Mouse (Mus musculus): Measurements from ENCODE around the gene Pdlim1.
A peak's percentile ranks its signal among the peaks of the same experiment; 100 is the strongest.

The Pdlim1 gene

GRCm38 (mm10) chr19:40271308-40271892, at the start of gene Pdlim1:
Gene Pdlim1 (minus strand): TSS chr19:40271842.
- DNase-seq, result peak; percentile 33

DNA sequence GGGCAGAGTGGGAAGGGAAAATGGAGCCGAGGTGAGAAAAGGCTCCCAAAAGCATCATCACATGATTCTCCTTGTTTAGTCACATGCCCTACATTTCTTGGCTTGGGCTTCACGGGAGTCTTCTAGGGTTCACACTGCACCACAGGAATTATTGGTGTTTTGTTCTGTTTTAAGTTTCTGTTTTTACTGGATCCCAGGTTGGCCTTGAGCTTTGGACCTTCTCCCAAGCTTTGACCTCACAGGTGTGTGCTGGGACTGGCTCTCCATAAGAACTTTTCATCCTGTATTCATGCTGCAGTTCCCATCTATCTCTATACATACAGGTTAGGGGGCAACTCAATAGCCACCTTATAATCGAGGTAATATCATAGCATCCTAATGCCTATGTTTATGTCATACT, 47.6 kb upstream of the Pdlim1 start:
- no peak for DNase-seq

DNA sequence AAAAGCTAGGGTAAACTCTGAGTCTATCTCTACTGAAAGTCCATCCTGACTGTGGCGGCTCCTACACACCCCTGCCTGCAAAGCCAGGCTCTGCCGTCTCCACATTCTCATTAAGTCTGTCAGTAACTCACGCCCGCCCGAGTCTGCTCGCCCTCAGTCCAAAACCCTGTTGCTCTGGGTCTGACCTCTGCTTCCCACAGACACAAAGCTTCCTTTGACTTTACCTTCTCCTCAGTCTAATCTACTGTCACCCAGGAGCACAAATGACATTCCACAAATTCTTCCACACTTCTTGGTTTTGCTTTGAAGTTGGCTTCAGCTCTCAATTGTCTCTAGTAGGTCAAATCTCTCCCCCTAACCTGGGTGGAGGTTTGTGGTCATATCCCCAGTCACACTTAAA, 46.9 kb upstream of the Pdlim1 start:
- no peak for DNase-seq

- no peak for DNase-seq
Observed at GRCm38 (mm10) chr19:40317001-40317400, 45.4 kb upstream of the Pdlim1 start.

- no peak for DNase-seq
Observed at GRCm38 (mm10) chr19:40314252-40314651, 42.6 kb upstream of the Pdlim1 start.

DNA sequence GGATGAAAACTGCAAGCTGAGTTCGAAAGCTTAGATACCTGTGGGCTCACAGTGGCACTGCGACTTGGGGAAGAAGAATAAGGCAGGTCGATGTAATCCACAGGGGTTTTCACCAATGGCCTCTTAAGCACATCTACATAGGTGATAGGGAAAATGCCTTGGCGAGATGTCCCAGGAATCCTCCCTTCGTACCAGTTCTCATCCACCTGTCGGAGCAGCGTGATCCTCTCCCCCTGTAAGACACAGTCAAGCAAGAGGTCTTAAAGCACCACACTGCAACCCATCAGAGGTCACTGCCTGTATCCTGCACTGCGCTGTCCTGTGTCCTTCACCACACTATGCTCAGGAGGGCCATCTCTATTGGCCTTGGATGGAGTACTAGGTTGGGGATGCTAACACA, 40.0 kb upstream of the Pdlim1 start:
- DNase-seq, result no peak

DNA sequence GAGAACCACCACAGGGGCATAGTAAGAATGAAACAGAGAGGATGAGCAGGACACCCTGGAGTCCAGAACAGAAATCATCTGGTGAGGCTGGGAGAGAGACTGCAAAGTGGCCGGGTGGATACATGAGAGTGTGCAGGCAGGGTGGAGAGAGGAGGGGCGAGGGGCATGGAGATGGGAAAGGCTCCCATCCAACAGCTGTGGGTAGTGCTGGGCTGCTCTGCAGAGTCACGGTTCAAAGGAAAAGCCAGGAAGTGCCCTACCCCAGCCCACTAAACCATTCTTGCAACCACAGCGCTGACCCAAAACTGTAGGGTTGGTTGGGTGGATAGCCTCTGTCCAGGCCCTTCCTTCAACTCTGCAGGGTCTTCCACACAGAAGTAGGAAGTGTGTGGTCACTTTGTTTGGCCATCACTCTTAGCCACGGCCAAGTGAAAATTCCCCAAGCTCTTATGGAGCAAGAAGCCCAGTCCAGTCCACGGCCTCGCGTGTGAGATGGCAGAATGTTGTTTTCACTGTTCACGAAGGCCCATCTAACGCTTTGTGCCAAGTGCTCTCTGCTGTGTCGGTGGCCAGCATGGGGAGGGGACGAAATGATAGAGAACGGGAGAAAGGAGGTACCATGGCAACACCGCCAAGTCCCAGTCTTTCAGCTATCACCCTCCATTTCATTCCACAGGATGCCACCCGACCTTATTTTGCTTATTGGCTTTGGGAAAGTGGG, 38.9 kb upstream of the Pdlim1 start:
- no peak for DNase-seq

- no peak for DNase-seq
Observed at GRCm38 (mm10) chr19:40309911-40310310, 38.3 kb upstream of the Pdlim1 start.

DNA sequence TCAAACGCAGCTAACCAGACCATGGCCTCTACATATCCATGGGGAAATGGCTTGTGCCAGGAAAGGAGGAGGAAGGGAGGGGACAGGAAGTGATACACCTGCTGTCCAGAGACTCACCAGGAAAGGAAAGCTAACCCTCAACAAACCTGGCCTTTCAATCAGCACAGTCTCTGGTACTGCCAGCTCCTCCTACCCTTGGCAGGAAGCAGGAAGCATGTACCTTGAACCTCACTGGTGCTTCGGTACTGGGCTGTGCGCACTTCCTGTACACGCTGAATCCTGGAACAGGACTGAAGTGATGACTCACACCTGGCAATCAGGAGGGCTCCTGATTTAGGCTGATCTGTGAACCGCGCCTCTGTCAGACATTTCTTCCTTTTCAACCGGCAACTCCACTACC, 35.9 kb upstream of the Pdlim1 start:
- no peak for DNase-seq

DNA sequence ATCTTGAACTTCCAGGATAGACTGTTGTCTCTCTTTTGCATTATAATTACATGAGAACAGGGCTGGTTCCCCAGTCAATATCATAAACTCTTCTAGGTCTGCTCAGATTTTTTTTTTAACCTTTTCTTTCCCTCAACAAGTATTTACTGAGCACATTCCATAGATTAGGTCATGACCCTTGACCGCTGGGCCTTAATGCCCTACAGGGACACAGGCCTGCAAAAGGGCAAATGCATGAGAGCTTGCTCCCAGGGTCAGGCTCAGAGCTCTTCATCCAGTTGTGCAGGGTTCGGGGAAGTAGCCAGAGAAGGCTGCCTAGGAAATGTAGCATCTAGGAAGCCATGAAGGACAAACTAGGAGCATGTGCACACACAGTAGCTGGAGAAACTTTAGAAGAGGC, 35.0 kb upstream of the Pdlim1 start:
- no peak for DNase-seq

DNA sequence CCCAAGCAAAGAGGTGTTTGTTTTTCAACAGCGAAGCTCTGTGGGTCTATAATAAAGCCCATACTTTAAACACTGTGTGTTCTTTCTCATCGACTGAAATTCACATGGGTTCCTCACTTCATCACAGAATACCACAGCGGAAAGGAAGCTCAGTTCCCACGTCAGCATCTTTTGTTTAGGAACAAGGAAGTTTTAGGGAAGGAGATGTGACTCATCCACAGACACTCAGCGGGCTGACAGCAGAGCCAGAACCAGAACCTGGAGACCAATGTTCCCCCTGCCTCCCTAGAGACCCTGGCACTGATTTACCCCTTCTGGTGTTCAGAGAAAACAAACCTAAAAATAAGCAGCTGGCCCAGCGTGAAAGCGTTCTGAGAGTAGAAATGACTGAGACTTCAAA, 33.8 kb upstream of the Pdlim1 start:
- DNase-seq, result no peak

GRCm38 (mm10) chr19:40302916-40303315, 31.3 kb upstream of the Pdlim1 start:
- no peak for DNase-seq

GRCm38 (mm10) chr19:40302477-40302876, 30.8 kb upstream of the Pdlim1 start:
- DNase-seq, result no peak

DNA sequence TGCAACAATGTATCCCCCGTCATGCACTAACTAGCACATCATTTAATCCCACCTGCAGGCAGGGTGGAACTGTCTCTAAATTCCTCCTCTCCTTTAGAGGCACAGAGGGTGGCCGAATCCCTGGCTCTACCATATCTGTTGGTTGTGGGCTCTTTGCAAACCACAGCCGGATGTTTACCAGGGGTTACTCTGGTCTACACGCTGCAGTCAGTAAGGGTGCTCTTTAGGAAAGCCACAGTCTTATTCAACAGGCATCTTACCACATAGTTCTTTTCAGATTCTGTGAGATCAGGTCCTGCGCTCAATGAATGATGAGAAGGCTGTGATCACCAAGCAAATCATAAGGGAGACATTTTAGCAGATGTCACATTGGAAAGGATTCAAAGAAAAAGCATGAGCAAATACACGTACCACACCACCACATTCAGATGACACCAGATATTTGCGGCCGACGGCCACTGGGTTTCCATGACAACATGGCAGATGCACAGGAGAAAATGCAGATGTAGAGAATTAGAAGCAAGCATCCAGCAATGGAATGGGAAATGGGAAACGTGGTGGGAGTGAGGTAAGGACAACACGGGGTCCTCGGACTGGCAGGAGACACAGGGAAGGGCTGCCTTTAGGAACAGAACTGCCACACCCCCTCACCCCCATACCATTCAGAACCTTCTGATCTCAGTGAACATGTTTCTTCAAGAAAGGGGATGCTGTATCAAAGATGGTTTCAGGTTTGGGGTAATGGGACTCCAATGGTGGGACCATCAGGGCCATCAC, 28.5 kb upstream of the Pdlim1 start:
- no peak for DNase-seq

DNA sequence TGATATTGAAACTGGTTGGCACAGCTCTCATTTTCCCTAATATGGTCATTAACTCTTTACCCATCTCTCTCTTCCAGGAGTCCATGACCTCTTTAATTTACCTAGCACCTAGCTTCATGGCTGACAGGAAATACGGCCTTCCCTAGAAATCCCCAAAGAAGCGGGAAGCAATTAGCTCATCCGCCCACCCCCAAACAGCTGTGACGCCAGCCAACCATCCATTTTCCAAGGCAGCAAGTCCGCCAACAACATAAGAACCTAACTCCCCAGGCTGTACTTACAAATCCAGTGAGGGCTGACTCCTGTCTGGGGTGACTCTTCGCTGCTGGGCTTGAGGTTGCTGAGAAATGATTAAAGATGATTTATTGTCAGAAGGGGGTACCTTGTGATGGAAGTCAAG, 27.5 kb upstream of the Pdlim1 start:
- DNase-seq, result no peak

DNA sequence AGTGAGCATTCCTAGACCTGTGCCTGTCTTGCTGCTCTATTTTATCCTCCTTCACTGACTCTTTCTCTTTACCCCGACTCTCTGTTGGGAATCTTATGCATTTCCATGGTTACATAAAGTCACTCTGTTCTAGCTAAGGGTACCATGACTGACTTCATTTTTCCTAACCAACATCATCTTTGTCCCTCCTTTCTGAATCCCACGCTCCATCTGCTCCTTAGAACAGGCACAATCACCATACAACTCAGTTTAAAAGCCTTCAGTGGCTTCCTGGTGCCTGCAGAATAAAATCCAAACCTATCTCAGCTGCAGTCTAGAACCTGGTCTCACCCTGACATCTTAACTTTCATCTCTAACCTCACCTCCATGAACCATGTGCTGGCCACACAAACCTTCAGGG, 26.9 kb upstream of the Pdlim1 start:
- DNase-seq, result no peak

- no peak for DNase-seq
Observed at GRCm38 (mm10) chr19:40297798-40298144, 26.1 kb upstream of the Pdlim1 start.

GRCm38 (mm10) chr19:40297078-40297797, 25.6 kb upstream of the Pdlim1 start:
- DNase-seq, result no peak

- DNase-seq, result no peak
Observed at GRCm38 (mm10) chr19:40294231-40294630, 22.6 kb upstream of the Pdlim1 start.

- no peak for DNase-seq
Observed at GRCm38 (mm10) chr19:40293791-40294190, 22.1 kb upstream of the Pdlim1 start.

DNA sequence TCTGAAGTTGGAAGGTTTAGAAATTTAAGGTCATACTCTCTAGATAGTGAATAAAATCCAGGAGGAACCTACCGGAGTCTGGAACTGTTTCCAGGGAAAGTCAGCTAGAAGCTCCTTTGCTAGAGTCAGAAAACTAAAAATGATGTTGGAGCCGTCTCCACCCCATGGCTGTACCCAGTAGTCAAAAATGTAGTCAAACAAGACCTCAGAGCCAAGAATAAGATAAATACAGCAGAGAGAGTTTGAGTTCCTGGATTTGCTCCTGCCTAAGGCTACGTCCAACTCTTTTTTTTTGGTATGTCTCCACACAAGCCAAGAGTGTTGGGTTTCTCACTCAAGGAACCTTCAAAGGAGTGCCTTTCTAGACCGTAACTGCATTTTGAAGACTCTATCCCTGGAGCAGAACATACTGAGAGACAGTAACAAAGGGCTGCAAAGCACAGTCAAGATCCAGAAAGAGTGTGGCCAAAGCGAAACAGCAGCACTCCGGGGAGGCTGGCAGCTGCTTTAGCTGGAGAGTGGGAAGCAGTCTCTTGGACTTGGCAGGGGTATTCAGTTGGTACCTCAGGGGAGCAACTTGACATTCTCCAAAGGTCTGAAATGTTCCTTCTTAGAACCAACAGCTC, 18.6 kb upstream of the Pdlim1 start:
- no peak for DNase-seq

DNA sequence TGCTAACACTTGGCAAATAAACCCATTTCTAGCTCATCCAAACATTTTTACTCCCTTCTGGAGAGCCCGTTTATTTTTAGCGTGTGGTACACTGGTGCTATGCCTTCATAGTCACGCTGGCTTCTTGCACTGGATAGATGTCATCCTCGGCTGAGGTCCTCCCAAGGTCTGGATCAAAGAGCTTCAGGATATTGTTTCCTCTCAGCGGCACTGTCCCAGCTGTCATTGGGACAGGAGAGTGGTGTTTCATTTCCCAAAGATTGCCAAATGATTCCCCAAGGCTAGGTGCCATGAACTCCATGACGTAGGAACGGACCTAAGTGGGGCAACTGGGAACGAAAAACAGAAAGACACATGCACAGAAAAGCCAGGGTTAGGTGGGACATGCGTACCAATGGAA, 16.8 kb upstream of the Pdlim1 start:
- no peak for DNase-seq

DNA sequence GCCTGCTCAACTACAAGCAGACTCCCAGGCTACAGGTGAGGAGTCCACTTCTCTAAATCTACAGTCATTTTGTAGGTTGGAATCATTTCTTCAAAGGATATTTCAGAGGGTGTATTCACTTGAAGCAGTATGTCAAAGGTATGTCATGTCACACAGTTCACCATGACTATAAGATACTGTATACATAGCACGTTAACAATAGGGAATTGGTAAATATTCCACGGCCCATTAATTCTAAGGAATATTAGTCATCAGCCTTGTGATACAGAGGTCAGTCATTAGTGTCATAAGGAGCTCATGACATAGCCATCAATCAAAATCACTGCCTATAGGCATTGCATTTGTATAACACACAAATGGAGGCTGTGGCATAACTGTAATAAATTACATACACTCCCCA, 13.1 kb upstream of the Pdlim1 start:
- no peak for DNase-seq

All from kidney, adult 11 months (tissue).